Mouse (Mus musculus): ENCODE data around the gene Gabra4.
"Not testable (repeated sequence)": the region's sequence is repeated elsewhere in the genome, so short reads cannot be mapped to it uniquely, and the experiment has no call there.

The Gabra4 gene

DNA sequence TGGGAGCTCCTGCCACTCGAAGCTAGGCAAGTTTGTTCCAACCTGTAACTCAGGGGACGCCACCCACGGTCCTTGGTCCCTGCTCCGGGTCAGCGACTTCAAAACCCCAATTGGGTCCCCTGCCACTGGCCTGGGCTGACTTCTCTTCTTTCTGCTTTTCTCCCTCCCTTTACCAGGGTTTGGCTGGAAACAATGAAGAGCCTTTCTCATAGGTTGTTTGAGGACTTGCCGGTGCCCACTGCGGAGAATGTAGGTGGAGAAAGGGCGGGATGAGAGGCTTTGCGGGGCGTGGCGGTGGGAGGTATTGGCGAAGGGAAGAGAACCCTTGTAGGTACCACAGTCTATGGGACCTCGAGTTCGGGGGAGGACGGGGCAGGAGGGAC lies at the start of gene Gabra4:
Gene Gabra4 (minus strand): TSS at position 194 of the 383 bp plus-strand sequence.
- no peak for DNase-seq (ENCODE audit: low spot score in 2 of 2)

DNA sequence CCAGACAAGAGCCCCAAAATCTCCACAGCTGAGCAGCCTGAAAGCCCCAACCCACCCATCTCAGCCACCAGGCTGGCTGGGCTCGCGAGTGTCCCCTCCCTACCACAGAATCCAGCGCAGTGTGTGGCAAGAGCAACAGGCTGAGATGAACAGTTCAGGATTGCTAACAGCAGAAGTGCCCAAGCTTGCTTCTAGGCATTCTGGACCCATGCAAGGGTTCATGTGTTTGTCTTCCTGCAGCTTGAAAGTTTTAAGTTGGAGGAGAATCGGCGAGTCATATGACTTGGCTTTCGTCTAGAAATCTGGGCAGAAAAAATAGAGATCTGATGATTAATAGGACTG lies 43.1 kb upstream of the Gabra4 start:
- DNase-seq (ENCODE audit: low spot score in 2 of 2), result no peak

DNA sequence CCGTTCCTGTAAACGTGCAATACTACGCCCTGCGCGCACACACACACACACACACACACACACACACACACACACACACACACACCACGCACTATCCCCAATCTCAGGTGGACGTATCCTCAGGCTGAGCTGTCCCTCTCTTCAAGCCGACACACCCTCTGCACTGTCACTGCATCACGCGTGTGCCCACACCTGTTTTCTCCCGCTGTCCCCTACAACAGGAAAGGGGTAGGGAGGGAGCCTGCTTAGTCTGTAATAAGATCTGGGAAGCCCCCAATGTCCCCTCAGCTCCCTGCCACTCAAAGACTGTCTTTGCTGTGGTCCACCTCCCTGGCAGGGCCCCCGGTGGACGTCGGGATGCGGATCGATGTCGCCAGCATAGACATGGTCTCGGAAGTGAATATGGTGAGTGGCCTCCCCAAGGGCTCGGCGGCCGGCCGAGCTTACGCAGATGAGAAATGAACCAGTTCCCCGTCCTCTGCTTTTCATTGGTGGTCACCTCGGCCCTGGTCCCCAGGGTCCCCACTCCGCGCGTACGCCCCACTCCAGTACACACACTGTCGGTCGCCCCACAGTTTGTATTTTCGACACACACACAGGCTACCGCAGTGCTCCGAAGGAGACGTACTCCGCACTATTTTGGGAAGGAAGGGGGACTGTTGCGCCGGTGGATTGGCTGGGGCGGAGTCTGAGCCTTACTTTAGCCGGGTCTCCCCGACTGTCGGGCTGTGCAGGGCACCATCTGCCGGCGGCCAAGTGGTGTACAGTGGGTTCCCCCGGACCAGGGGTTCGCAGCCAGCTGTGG lies 42.6 kb upstream of the Gabra4 start:
- DNase-seq (ENCODE audit: low spot score in 2 of 2), result no peak

DNA sequence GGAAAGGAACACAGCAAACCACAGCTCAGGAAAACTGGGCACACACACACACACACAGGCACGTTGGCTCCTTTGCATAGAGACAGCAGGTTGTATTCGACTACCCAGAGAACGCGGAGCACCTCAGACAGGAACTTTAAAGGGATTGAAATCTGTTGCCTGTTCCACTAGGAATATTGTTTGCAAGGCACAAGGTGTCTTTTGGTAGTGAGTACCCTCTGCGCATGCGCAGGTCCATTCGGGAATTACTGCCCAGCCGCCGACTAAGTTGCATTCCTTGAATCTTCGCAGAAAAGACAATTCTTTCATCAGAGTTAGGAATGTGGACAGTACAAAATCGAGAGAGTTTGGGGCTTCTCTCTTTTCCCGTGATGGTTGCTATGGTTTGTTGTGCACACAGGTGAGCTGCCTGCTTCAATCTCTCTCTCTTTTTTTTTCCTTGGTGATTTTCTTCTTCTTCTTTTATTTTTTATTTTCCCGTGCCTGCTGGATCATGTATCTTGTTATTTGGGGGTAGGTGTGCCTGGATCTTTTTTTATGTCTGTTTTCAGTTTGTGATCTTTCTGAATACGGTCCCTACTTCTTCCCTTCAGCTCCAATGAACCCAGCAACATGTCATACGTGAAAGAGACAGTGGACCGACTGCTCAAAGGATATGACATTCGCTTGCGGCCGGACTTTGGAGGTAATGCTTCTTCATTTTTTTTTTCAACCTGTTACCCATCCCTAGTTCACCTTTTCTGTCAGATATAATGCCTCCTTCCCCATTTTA lies 41.8 kb upstream of the Gabra4 start:
- DNase-seq (ENCODE audit: low spot score in 2 of 2), result no peak

DNA sequence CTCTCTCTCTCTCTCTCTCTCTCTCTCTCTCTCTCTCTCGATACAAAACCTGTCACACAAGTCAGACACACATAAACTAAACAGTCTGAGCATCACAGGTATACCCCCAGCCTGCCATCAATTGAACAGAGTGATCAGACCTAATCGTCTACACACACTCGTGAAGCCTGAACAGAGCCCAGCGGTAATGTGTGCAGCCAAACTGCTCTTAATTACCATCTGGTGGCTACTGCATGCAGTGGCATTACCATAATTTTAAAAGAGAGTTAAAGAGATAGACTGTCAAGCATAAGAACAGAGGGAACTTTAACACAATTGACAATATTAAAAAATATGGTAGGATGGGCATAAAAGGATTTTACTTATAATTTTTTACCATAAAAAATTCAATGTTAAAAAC lies 7.5 kb upstream of the Gabra4 start:
- no peak for DNase-seq (ENCODE audit: low spot score in 2 of 2)

DNA sequence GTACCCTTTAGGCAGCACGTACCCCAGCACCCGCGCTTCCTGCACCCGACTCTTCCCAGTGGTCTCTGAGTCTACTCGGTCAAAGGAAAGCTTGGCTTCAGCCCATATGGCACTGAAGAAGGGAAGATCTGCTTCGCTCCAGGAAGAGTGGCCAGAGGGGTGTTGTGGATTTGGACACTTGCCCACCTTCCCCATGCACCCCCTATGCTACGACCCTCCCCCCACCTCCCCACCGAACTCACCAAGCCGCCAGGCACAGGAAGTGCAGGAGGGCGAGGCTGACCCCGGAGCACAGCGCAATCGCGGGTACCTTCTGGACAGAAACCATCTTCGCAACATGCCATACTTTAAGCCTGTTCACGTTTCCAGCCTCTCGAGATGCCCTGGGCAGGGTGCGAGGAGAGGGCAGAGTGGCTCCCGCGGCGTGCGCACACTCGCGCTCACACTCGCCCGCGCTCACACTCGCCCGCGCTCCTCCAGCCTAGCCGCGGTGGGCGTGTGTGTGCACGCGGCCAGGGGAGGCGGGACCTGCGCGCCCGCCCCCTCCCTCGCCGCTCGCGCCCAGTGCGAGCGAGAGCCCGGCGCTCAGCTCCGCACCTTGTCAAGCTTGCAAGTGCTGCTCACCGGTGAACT lies 510 bp downstream of the Gabra4 start, which contains the start of gene Gabrb1:
Gene Gabrb1 (plus strand): TSS at position 632 of the 633 bp plus-strand sequence.
- no peak for DNase-seq (ENCODE audit: low spot score in 2 of 2)

DNA sequence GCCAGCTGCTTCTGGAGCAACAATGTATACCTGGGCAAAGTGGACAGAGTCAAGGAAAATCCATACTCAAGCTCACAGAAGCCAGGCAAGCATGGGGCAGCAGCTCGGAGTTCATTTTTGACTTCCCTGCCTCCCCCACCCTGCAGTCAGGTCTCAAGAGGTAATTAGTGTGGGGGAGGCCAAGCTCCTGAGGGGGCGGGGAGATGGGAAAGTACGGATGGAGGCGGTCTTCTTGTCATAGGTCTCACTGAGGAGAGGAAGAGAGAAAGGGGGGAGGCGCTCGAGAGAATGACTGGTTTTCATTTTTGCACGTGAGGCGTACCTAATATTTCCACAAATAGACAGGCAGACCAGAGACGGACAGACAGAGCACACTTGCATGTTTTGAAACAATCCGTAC lies 1.3 kb downstream of the Gabra4 start:
- no peak for DNase-seq (ENCODE audit: low spot score in 2 of 2)

DNA sequence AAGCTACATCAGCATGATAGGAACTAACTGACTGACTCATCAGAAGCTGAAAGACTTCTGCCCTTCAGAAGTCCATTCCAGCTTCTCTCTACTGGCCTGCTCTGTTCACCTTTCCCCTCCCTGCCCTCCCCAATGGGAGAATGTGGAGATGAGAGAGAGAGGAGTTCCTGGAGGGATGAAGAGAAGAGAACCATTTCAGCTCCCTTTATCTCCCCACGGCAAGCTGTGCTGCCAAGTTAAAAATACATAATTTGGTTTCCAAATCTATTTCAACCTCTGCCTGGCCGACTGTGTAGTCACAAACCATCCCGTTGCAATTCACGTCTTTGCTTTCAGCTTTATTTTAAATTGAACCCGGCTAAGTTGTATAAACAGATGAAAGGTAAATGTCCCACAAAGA lies 4.1 kb downstream of the Gabra4 start:
- DNase-seq (ENCODE audit: low spot score in 2 of 2), result no peak

DNA sequence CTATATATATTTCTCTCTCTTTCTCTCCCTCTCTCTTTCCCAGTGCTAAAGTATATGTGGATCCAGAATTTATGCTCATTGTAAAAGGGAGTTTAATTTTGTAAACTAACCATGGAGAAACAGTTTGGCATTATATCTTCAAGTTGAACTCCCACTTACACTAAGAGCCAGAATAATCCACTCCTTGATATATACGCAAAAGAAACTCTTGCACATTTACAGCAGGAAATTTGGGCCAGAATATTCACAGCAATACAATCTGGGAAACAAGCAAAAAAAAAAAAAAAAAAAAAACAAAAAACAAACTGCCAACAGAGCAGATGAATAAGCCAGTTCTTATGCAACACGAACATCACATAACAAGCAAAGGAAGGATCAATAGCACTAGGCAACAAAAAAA lies 10.0 kb downstream of the Gabra4 start:
- DNase-seq (ENCODE audit: low spot score in 2 of 2), result no peak

DNA sequence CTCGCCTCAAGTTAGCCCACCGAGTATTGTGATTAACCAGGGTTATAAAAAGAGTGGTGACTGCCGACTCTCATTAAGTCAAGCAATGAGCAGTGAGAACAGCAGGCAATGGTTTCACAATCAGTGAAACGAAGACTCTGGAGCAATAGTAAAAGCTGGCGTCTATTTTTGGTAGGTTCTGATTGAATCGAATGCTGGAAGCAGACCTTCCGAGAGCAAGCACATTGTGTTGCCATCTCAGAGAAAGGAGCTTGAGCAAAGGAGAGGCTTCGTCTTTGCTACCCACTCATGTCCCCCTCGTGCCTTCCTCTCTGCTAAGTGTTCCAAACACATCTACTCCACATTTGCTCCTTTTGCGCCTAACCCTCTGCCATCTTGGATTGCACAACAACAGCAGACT lies 18.3 kb downstream of the Gabra4 start:
- DNase-seq (ENCODE audit: low spot score in 2 of 2), result no peak

DNA sequence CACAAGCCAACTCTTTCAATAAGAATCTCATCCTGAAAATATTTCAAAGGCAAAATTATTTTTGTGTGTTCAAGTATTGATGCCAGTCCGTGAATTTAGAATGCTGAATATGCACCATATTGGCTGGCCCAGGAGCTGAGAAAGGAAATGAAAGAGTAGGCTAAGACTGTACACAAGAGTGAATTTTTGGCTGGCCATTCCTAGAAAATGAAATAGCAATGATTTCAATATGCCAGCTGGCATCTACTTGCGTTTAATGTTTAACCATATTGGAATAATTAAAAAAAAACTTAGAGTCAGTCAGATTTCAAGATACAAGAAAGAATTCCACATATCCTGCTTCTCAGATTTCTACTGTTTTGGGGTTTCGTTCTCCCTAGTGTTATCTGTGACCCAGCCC lies 30.3 kb downstream of the Gabra4 start:
- DNase-seq (ENCODE audit: low spot score in 2 of 2), result no peak

DNA sequence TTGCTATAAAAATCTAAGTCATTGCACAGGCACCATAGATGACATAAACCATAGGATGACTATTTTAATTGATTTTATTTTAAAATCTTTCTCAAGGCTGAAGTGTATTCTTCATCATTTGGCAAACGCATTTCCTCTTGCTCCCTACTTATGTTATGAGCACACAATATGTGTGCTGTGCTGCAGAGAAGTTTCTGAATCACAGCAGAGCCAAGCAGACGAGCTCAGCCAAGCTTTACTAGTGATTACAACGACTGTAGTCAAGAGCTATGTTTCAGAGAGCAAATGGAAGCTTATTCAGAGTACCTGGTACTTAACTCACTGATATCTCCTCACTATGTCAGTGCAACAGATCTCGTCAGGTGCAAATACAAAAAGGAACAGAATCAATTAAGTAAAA lies 41.4 kb downstream of the Gabra4 start:
- no peak for DNase-seq (ENCODE audit: low spot score in 2 of 2)

DNA sequence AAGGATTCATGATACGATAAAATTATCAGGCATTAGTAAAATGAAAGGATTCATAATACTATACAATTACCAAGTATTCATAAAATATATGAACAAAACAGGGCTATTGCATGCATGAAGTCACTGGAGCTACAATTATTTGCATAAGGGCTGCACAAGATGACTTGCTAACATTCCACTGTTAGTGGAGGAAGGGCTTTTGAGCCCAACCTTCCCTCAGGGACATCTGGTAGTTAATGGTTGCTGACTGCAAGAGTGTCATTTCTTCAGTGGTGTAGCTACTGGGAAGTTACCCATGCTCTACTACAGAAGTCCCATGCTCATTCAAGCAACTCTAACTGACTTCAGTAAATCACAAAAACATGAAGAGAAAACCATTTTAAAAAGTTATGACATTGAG lies 43.8 kb downstream of the Gabra4 start:
- no peak for DNase-seq (ENCODE audit: low spot score in 2 of 2)

DNA sequence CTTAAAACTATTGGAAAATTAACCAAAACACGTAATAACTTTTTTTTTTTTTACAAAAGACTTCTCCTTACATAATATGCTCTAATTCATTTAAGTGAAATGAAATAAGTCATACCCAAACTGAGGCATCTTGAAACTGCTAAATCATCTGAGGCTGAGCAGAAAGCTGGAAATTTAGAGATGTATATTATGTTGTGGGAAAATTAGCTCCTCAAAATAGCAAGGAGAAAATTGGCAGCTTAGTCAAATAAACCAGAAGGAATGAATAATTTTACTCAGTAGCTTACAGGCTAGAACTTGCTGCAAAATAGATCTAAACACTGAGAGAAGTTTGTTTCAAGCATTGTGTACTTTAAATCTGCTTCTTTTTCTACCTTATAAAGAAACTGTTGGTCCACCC lies 49.4 kb downstream of the Gabra4 start:
- DNase-seq (ENCODE audit: low spot score in 2 of 2), result no peak

DNA sequence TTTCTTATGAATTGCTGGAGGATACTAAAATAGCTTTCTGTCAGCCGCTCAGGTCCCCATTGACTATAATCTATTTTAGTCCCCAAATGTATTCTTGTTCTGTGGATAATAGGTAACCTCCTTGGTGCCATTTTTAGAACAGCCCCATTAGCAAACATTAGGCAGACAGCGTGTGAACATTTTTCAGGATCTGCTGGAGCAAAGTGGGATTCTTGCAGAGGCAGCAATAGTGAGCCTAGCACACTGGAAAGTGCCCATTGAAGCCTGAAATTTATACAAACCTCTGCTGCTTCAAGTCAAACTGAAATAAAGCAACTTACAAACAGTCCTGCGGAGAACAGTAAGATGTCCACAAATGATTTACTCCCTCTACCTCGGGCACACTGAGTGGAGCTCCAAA lies 51.2 kb downstream of the Gabra4 start:
- DNase-seq (ENCODE audit: low spot score in 2 of 2), result no peak

DNA sequence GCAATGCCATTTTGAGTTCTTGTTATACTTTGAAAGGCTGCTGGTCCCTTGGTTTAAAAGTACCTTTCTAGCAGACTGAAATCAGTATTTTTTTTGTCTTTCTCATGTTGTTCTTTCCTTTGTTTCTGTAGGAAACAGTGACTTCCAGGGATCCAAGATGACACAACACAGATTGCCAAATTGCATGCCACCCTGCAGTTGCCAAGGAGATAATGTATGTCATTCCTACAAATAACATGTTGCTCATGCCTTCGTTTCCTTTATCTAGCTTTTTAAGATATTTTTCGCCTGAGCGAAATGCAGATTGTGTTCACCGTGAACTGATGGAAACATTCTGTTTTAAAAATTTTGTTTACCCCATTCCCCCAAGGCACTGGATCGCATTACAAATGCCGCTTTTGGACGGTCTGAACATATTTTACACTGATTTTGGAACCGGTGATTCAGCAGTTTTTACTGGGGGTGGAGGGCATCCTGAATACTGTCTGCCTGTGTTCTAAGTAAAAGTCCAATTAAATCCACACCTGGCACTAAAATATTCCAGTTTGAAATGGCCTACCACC lies 53.9 kb downstream of the Gabra4 start:
- DNase-seq (ENCODE audit: low spot score in 2 of 2), result no peak

DNA sequence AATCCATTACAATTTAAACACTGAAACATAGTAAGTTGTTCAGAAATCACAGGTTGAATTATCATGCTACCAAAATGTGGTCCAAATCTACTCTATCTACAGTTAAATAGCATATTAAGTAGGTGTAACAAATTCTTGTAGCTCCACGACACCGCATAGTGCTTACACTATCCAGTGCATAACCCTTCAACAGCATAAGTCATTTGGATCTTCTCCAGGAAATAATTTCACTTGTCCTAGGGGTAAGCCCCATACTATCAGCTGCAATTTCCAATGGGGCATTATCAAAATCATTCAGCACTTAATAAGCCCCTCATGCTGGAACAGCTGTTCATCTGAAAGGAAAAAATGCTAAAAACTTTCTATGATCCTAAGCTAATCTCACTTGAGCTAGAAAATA lies 62.8 kb downstream of the Gabra4 start:
- DNase-seq (ENCODE audit: low spot score in 2 of 2), result no peak

DNA sequence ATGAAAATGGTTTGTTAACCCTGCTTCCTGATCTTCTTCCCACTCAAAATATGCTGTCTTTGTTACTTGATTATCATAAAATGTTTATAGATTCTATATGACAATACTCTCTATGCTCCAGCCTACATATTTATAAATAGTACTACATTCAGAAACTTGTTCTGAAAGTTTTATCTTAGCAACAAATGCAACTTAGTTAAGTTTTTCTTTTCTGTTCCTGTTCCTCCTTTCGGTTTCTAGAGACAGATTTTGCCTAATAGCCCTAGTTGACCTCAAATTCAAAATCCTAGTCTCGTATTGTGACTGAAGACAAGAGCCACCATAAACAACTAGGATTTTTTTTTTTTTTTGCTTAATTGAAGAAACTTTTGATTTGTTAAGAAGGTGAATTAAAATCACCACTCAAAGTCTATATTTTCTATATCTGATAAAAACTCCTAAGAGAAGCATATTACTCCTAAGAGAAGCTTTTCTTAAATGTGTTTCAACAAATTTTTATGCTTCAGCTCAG lies 64.3 kb downstream of the Gabra4 start:
- DNase-seq (ENCODE audit: low spot score in 2 of 2), result no peak

DNA sequence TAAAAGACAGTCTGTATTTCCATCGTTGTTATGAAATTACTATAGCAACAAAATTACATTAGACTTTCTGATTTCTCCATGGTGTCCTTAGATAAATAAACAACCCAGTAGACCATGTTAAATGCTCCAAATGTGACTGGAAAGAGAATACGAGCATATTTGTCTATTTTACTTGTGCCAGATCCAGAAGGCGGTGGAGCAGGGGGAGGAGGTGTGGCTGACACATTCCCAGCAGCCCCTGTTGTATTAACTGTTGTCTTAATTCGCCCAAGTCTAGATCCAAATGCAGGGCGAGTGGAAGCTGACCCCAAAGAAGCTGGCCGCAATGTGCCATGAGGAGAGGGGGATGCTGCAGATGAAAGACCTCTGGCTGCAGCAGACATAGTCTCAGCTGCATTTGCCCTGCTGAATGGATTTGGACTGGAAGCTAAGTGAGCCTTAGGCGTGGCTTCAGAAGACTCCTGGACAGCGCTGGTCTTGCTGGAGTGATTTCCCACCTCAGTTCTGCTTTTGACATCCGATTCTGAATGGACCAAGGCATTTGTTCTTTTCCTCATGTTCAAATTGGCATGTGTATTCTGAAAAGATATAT lies 86.4 kb downstream of the Gabra4 start:
- no peak for DNase-seq (ENCODE audit: low spot score in 2 of 2)

DNA sequence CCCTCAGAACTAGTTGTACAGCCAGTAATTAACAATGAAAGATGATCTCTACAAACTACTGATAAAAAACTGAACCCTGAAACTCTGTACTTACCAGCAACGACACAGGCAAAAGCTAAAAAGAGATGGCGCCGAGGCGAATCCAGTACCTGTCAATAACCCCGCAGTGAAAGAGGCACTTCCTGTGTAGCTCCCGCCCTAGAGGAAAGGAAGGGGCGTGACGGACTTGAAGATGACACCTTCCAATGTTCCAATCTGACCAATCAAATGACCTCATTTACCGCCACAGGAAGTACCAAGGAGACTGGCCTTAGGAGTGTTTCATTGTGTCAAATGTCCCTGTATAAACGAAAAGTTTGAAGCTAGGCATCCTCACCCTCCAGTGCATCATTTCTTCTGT lies 110.0 kb downstream of the Gabra4 start, which contains the start of gene Cox7b2:
Gene Cox7b2 (minus strand): TSS at position 127 of the 400 bp plus-strand sequence.
- no peak for DNase-seq (ENCODE audit: low spot score in 2 of 2)

DNA sequence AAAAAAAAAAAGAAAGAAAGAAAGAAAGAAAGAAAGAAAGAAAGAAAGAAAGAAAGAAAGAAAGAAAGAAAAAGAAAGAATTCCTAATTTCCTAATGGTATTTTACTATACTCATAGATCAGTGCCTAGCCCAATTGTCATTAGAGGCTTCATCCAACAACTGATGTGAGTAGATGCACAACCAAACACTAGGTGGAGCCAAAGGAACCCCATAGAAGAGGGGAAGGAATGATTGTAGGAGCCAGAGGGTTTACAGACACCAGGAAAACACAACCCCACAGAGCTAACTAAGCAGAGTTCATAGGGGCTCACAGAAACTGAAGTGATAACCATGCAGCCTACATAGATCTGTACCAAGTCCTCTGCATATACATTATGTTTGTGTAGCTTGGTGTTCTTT lies 112.6 kb downstream of the Gabra4 start:
- DNase-seq (ENCODE audit: low spot score in 2 of 2), result no peak

DNA sequence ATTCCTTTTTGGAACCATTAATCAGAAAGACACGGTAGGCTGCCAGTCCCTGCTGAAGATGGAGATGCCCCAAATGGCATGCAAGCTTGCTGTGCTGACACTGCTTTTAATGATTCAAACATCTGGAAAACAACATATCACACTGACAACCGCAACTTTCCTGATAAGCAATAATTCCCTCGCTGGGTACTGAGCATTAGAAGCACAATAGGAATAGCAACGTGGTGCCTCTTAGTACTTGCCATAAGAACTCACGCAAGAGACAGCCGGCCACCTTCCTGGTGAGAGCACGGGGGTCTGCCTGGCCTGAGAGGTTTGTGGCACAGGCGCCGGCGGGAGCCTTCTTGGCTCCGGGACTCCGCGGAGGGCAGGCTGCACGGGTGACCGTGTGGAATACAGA lies 132.6 kb downstream of the Gabra4 start:
- DNase-seq (ENCODE audit: low spot score in 2 of 2), result not testable (repeated sequence)

Measured in spleen, postnatal 36 days (tissue).